Mouse (Mus musculus): ENCODE measurements around the gene Parva. TPM values are rescaled to one million over a fixed set of nuclear protein-coding genes. Genes with fewer than 3 reads are reported as not detected.

The Parva gene
- polyA plus RNA-seq, 1 experiment = 78.3 TPM

DNA sequence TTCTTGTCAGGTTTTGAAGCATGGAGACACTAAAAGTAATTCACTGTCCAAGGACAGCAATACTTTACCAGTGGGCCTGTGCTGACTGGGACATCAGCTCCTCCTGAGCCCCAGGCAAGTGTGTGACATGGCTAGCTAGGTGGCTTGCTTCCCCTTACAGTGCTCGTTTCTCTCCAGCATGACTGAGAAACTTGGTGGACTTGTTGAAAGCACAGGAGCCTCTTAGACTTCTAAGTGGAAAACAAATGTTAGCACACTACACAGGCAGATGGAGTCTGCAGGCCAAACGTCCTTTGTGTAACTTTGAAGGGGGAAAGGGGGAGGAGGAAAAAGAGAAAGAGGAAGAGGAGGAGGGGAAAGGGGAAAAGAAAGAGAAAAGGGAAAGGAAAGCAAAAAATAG, 172.3 kb downstream of the Parva start:
- no peak overlapping the region for H3K4me3 ChIP-seq (ENCODE audit: insufficient read depth, low read depth, low read length)
- peaks cover 8% of the 10 kb centered on the region; the same call in 1 of the 2 replicates for H3K4me1 ChIP-seq (ENCODE audit: control insufficient read depth, insufficient read depth, low read length)
- no peaks in the 10 kb centered on the region for H3K27me3 ChIP-seq (replicated peaks; ENCODE audit: control insufficient read depth, insufficient read depth, low read length)
- WGBS = 48% methylated on average over 2 of the region's 2 CpGs
- TF ChIP-seq POLR2A (IDR thresholded peaks at IDR 0.05; ENCODE audit: low read depth, low read length) (no peak), CTCF (conservative IDR thresholded peaks at IDR 0.05; ENCODE audit: insufficient read depth, insufficient read length, low read depth, low read length) (no peak)
- DNase-seq = no peak
- no peak overlapping the region for H3K27ac ChIP-seq (ENCODE audit: insufficient read depth, low read depth, low read length)
- H3K36me3 ChIP-seq (ENCODE audit: control insufficient read depth, insufficient read depth, low read length) = no peaks in the 10 kb centered on the region

DNA sequence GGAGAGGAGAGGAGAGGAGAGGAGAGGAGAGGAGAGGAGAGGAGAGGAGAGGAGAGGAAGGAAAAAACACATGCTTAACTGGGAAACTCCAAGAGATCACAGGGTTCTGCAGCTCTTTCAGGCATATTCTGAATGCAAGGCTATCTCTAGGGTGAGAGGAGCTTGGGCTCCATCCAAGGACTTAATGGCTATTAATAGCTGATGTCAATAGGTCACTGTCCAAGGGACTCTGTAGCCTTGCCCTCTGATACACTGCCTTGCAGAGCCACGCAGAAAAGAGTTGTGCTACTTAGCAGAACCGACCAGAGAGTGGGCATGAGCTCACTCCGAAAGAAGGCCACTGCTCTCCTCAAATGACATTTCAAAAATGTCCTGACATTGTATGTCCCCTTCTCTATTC, 172.9 kb downstream of the Parva start:
- TF ChIP-seq CTCF (conservative IDR thresholded peaks at IDR 0.05; ENCODE audit: insufficient read depth, insufficient read length, low read depth, low read length) (no peak), POLR2A (IDR thresholded peaks at IDR 0.05; ENCODE audit: low read depth, low read length) (no peak)
- peak; percentile 72 for DNase-seq
- WGBS = 47% methylated on average over 3 of the region's 3 CpGs

DNA sequence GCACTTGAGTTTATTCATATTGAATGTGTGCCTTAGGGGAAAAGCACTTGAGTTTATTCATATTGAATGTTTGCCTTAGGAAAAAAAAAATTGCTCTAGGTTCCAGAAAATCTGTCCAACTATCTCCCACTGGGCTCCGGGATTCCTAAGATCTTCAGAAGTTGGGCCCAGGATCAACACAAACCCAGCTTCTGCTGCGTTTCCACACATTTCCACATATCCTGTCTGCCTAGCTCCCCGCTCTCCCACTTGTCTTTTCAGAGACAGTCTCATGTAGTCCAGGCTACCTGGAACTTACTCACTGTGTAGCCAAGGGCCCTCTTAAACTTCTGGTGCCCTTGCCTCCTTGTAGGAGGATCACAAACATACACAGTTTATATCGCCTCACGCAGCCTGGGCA, 175.7 kb downstream of the Parva start:
- Histone ChIP-seq H3K27me3 (replicated peaks; ENCODE audit: control insufficient read depth, insufficient read depth, low read length) (no peaks in the 10 kb centered on the region), H3K36me3 (ENCODE audit: control insufficient read depth, insufficient read depth, low read length) (no peaks in the 10 kb centered on the region), H3K27ac (ENCODE audit: insufficient read depth, low read depth, low read length) (no peak overlapping the region), H3K4me1 (ENCODE audit: control insufficient read depth, insufficient read depth, low read length) (peaks cover 8% of the 10 kb centered on the region; the same call in 1 of the 2 replicates), H3K4me3 (ENCODE audit: insufficient read depth, low read depth, low read length) (no peak overlapping the region)
- 87% methylated on average over 5 of the region's 5 CpGs for WGBS
- DNase-seq = no peak
- TF ChIP-seq POLR2A (IDR thresholded peaks at IDR 0.05; ENCODE audit: low read depth, low read length) (no peak), CTCF (conservative IDR thresholded peaks at IDR 0.05; ENCODE audit: insufficient read depth, insufficient read length, low read depth, low read length) (no peak)

More for the DNA sequence above, 172.9 kb downstream of the Parva start:
- Histone ChIP-seq H3K36me3 (ENCODE audit: control insufficient read depth, insufficient read depth, low read length) (no peaks in the 10 kb centered on the region), H3K4me3 (ENCODE audit: insufficient read depth, low read depth, low read length) (no peak overlapping the region), H3K27ac (ENCODE audit: insufficient read depth, low read depth, low read length) (no peak overlapping the region), H3K27me3 (replicated peaks; ENCODE audit: control insufficient read depth, insufficient read depth, low read length) (no peaks in the 10 kb centered on the region), H3K4me1 (ENCODE audit: control insufficient read depth, insufficient read depth, low read length) (peaks cover 8% of the 10 kb centered on the region; the same call in 1 of the 2 replicates)

DNA sequence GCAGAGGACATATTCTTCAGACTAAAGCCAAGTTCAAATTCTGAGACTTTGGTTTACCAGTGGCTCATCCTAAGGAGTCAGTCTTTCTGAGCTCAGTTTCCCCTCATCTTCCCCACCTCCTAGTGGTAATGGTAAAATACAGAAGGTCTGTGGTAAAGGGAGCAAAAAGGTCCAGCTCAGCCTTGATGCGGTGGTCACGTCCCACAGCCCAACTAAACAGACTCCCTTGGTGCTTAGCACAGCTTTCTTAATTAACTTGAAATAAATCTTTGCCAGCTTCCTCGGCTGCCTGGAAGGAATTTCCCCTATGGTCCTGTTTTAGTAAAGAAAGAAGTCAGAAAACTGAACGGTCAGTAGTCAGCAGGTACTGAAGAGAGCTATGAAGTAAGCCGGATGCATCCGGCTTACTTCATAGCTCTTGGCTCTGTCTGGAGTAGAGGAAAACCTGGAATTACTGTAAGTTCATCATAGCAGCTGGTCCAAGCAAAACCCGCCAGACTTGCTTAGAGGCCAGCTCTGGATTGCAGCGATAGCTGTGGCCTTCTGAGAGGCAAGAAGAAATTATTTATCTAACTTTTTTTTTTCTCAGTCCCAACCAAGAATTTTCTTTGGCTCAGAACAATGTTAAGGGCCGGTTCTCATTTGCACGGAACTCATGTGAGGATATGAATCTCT, 176.3 kb downstream of the Parva start:
- peak; percentile 59 for DNase-seq
- no peaks in the 10 kb centered on the region for H3K27me3 ChIP-seq (replicated peaks; ENCODE audit: control insufficient read depth, insufficient read depth, low read length)
- no peak overlapping the region for H3K4me3 ChIP-seq (ENCODE audit: insufficient read depth, low read depth, low read length)
- 23% methylated on average over 10 of the region's 10 CpGs for WGBS
- peaks cover 8% of the 10 kb centered on the region; the same call in 1 of the 2 replicates for H3K4me1 ChIP-seq (ENCODE audit: control insufficient read depth, insufficient read depth, low read length)
- H3K27ac ChIP-seq (ENCODE audit: insufficient read depth, low read depth, low read length) = 0 out of 2 replicates have a peak overlapping the region, but pooled peaks have one; percentile 17
- TF ChIP-seq CTCF (conservative IDR thresholded peaks at IDR 0.05; ENCODE audit: insufficient read depth, insufficient read length, low read depth, low read length) = no peak
- TF ChIP-seq POLR2A (IDR thresholded peaks at IDR 0.05; ENCODE audit: low read depth, low read length) = no peak
- H3K36me3 ChIP-seq (ENCODE audit: control insufficient read depth, insufficient read depth, low read length) = no peaks in the 10 kb centered on the region

DNA sequence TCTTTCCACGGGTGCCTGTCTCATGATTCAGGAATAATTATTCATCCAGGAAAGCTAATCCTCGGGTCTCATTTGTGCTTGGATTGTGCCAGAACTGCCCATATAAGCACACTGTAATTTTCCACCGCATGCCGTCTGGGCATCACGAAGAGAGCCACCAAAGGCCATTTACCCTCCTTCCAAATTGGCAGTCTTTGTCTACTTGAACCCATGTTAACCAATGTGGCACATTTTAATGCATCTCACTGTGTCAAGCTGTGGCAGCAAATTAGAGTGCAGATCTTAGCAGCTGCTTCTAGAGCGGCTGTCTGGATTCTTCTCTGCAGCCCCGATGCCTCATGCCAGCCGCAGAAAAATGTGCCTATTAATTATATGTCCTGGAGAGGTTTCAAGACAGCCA, 176.9 kb downstream of the Parva start:
- WGBS = 47% methylated on average over 8 of the region's 8 CpGs
- Histone ChIP-seq H3K27ac (ENCODE audit: insufficient read depth, low read depth, low read length) (no peak overlapping the region), H3K36me3 (ENCODE audit: control insufficient read depth, insufficient read depth, low read length) (no peaks in the 10 kb centered on the region), H3K4me1 (ENCODE audit: control insufficient read depth, insufficient read depth, low read length) (peaks cover 8% of the 10 kb centered on the region; the same call in 1 of the 2 replicates), H3K4me3 (ENCODE audit: insufficient read depth, low read depth, low read length) (no peak overlapping the region), H3K27me3 (replicated peaks; ENCODE audit: control insufficient read depth, insufficient read depth, low read length) (no peaks in the 10 kb centered on the region)
- TF ChIP-seq CTCF (conservative IDR thresholded peaks at IDR 0.05; ENCODE audit: insufficient read depth, insufficient read length, low read depth, low read length) (no peak), POLR2A (IDR thresholded peaks at IDR 0.05; ENCODE audit: low read depth, low read length) (no peak)
- DNase-seq = no peak

DNA sequence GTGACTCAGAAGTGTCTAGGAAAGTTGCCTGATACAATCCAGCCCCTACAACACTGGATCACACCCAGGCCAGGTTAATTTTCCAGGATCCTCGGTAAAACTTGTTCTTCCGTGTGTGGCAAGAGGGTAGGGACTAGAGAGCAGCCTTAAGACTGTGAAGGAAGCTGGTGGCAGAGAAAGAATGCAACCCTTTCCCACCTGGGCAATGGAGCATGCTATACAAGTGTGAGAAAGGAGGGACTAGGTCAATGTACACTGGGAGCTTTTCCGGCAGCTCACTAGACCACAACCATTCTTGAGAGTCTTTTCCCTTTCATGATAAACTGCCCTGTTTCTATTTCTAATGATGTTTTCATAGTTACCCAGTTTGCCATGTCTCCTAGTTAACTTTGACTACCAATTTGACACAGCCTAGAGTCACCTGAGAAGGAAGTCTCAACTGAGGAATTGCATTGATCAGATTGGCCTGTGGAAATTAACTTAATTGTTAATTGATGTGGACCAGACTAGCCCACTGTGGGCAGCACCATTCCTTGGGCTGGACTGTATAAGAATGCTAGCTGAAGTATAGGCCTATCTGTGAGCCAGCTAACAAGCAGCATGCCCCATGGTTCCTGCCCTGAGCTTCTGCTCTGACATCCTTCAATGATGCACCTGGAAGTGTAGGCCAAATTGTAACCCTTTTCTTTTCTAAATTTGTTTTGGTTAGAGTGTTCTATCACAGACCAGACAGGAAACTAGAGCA, 186.9 kb downstream of the Parva start:
- 30% methylated on average over 3 of the region's 3 CpGs for WGBS
- Histone ChIP-seq H3K4me1 (ENCODE audit: control insufficient read depth, insufficient read depth, low read length) (peaks cover 4% of the 10 kb centered on the region; the same call in 1 of the 2 replicates), H3K4me3 (ENCODE audit: insufficient read depth, low read depth, low read length) (no peak overlapping the region), H3K36me3 (ENCODE audit: control insufficient read depth, insufficient read depth, low read length) (no peaks in the 10 kb centered on the region), H3K27me3 (replicated peaks; ENCODE audit: control insufficient read depth, insufficient read depth, low read length) (no peaks in the 10 kb centered on the region), H3K27ac (ENCODE audit: insufficient read depth, low read depth, low read length) (peak overlapping the region; percentile 46; the same call in 1 of the 2 replicates)
- no peak for TF ChIP-seq CTCF (conservative IDR thresholded peaks at IDR 0.05; ENCODE audit: insufficient read depth, insufficient read length, low read depth, low read length)
- TF ChIP-seq POLR2A (IDR thresholded peaks at IDR 0.05; ENCODE audit: low read depth, low read length) = no peak
- DNase-seq = peak; percentile 29
